10 mouse cellular contexts compared by ENCODE assay signal in the genomic region with DNA sequence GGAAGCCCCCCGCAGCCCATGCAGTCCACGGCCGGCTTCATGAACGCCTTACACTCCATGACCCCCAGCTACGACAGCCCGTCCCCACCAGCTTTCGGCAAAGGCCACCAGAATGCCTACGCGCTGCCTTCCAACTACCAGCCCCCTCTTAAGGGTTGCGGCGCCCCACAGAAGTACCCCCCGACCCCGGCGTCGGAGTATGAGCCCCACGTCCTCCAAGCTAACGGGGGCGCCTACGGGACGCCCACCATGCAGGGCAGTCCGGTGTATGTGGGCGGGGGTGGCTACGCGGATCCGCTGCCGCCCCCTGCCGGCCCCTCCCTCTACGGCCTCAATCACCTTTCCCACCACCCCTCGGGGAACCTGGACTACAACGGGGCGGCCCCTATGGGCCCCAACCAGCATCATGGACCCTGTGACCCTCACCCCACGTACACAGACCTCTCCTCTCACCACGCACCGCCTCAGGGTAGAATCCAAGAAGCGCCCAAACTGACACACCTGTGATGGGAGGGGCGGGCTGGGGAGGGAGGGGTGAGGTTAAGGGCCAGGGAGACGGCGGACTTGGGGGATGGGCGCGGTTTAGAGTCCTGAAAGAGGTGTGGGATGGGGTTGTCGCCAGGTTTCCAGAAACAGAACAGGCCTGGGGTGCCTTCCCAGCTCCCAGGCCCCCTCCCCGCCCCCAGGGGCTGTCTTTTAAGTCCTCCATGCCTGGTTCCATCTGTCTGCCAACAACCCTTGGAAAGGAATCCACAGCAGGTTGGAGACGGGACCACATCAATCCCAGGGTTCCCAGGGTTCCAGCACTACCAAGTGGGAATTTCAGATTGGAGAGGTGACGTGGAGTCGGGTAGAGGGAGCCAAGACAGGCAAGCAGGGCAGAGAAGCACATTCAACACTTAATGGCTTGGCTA. TPM values are rescaled to one million over a fixed set of nuclear protein-coding genes. Genes with fewer than 3 reads are reported as not detected.
DNase-seq lines count a peak whose midpoint lies in the region; ATAC-seq lines count a peak whose summit lies in the region.
"Had no signal": no experiment of that assay in that cellular context is flagged by ENCODE, and none has a peak within 500 bp of the region (broad histone marks: within the 10 kb centered on the region; RNA-seq: fewer than 3 reads in every experiment).

No protein-coding gene starts in this region.

- 4% methylated on average over 44 of the region's 45 CpGs for WGBS in heart, embryonic 13.5 days

- H3K4me1 ChIP-seq in heart, embryonic 13.5 days, result peaks cover 42% of the 10 kb centered on the region

- no peaks in the 10 kb centered on the region for H3K9me3 ChIP-seq in heart, embryonic 13.5 days
- H3K9me3 ChIP-seq: G1E had no signal

- H3K27ac ChIP-seq in heart, embryonic 13.5 days (replicated peaks), result peak overlapping the region; percentile 51

- peak overlapping the region; percentile 71 for H3K4me2 ChIP-seq in heart, embryonic 13.5 days

- DNase-seq in heart, postnatal 4 days, result no peak
- DNase-seq in embryo, embryonic 9.5 days (ENCODE audit: extremely low spot score), result peak; percentile 62
- peak; percentile 66 to 71 for DNase-seq in kidney, adult 8-10 months
- peak; percentile 64 for DNase-seq in mesoderm, embryonic 11.5 days (ENCODE audit: low read depth, low spot score)
- no peak for DNase-seq in urinary bladder, postnatal 14 days (ENCODE audit: low spot score)
- DNase-seq in c-Kit-positive CD71-positive TER-119-positive erythroid progenitor cells, embryonic 14.5 days (ENCODE audit: low spot score), result no peak
- no peak for DNase-seq in urinary bladder, postnatal 25 days (ENCODE audit: low spot score)

- peak overlapping the region; percentile 71 for H3K9ac ChIP-seq in heart, embryonic 13.5 days

- peak overlapping the region; percentile 49 for H3K4me3 ChIP-seq in heart, embryonic 13.5 days

- H3K36me3 ChIP-seq in heart, embryonic 13.5 days, result no peaks in the 10 kb centered on the region
- H3K36me3 ChIP-seq: G1E had no signal

- ATAC-seq in heart, embryonic 13.5 days (ENCODE audit: extremely low read depth, insufficient number of reproducible peaks, low FRiP score, low TSS enrichment), result peak; percentile 23; the same call in 1 of the 2 replicates

- peaks cover 97% of the 10 kb centered on the region for H3K27me3 ChIP-seq in heart, embryonic 13.5 days (replicated peaks)

RNA-seq across cellular contexts. Expression of gene Hoxb2, which starts 4.2 kb away (rescaled TPM):
- polyA plus RNA-seq in heart, embryonic 13.5 days (2015; fragmentation: Nextera tagmentation; extraction: Ambion mirVana), result 3.6 and 5.9 TPM in 2 replicates
- 1 to 10 TPM; 1.3 to 2.2 TPM for total RNA-seq in heart, postnatal 4 days (2021)
- polyA plus RNA-seq: G1E had no signal

RNA-seq across cellular contexts. Expression of gene Hoxb1, which starts 19.4 kb away (rescaled TPM):
- 0.17 and 0.18 TPM in 2 replicates for polyA plus RNA-seq in heart, embryonic 13.5 days (2015; fragmentation: Nextera tagmentation; extraction: Ambion mirVana)
- not detected for total RNA-seq in heart, postnatal 4 days (2021)
- polyA plus RNA-seq: G1E; thymus, postnatal 0 days had no signal

RNA-seq across cellular contexts. Expression of gene Hoxb3, which starts 23.0 kb away (rescaled TPM):
- polyA plus RNA-seq in heart, embryonic 13.5 days (2015; fragmentation: Nextera tagmentation; extraction: Ambion mirVana), result 0.31 and 1.1 TPM in 2 replicates
- total RNA-seq in heart, postnatal 4 days (2021), result 1 to 10 TPM; 1.4 to 1.5 TPM

RNA-seq across cellular contexts. Expression of gene Hoxb4, which starts 28.1 kb away (rescaled TPM):
- 0.43 and 0.59 TPM in 2 replicates for polyA plus RNA-seq in heart, embryonic 13.5 days (2015; fragmentation: Nextera tagmentation; extraction: Ambion mirVana)
- 1 to 10 TPM in 1 of 2 experiments, under 1 TPM in 1; 0.74 to 1.0 TPM for total RNA-seq in heart, postnatal 4 days (2021)
- total RNA-seq: G1E had no signal

RNA-seq across cellular contexts. Expression of gene Hoxb5, which starts 43.0 kb away (rescaled TPM):
- 3.8 and 5.5 TPM in 2 replicates for polyA plus RNA-seq in heart, embryonic 13.5 days (2015; fragmentation: Nextera tagmentation; extraction: Ambion mirVana)
- total RNA-seq in heart, postnatal 4 days (2021), result under 1 TPM in 1 of 2 experiments, not detected in 1; 0.32 TPM

Comparison
In these comparisons a context has a peak if more than half of its experiments do, and no peak if none do; other contexts are left out.
1. DNase-seq: peak in embryo, embryonic 9.5 days (single experiment), kidney, adult 8-10 months (2 of 2) and mesoderm, embryonic 11.5 days (single experiment); none in heart, postnatal 4 days (single experiment), urinary bladder, postnatal 14 days (single experiment), c-Kit-positive CD71-positive TER-119-positive erythroid progenitor cells, embryonic 14.5 days (single experiment) and urinary bladder, postnatal 25 days (single experiment).